Mouse (Mus musculus): ENCODE data around the gene Mypn.

Gene Mypn

GRCm38 (mm10) chr10:63155668-63156350 is 47.9 kb downstream of the Mypn start:
- DNase-seq (ENCODE audit: low spot score), result no peak

GRCm38 (mm10) chr10:63154726-63155125 is 49.0 kb downstream of the Mypn start:
- DNase-seq (ENCODE audit: low spot score), result no peak

- DNase-seq (ENCODE audit: low spot score), result no peak
These were observed 49.5 kb downstream of the Mypn start for GRCm38 (mm10) chr10:63154226-63154625.

GRCm38 (mm10) chr10:63153563-63153962 is 50.2 kb downstream of the Mypn start:
- DNase-seq (ENCODE audit: low spot score), result peak; percentile 42

GRCm38 (mm10) chr10:63152358-63152757 is 51.4 kb downstream of the Mypn start:
- DNase-seq (ENCODE audit: low spot score), result no peak

GRCm38 (mm10) chr10:63142660-63143059 is 61.1 kb downstream of the Mypn start:
- no peak for DNase-seq (ENCODE audit: low spot score)

GRCm38 (mm10) chr10:63136436-63136835 is 67.3 kb downstream of the Mypn start:
- DNase-seq (ENCODE audit: low spot score), result no peak

- DNase-seq (ENCODE audit: low spot score), result no peak
These were observed 68.1 kb downstream of the Mypn start for GRCm38 (mm10) chr10:63135680-63136079.

- DNase-seq (ENCODE audit: low spot score), result no peak
These were observed 70.4 kb downstream of the Mypn start for GRCm38 (mm10) chr10:63133326-63133725.

- no peak for DNase-seq (ENCODE audit: low spot score)
These were observed 71.4 kb downstream of the Mypn start for GRCm38 (mm10) chr10:63132356-63132755.

- no peak for DNase-seq (ENCODE audit: low spot score)
These were observed 73.3 kb downstream of the Mypn start for GRCm38 (mm10) chr10:63130500-63130899.

GRCm38 (mm10) chr10:63128256-63128655 is 75.5 kb downstream of the Mypn start:
- no peak for DNase-seq (ENCODE audit: low spot score)

GRCm38 (mm10) chr10:63127156-63127555 is 76.6 kb downstream of the Mypn start:
- no peak for DNase-seq (ENCODE audit: low spot score)

- DNase-seq (ENCODE audit: low spot score), result no peak
These were observed 77.6 kb downstream of the Mypn start for GRCm38 (mm10) chr10:63126116-63126515.

- no peak for DNase-seq (ENCODE audit: low spot score)
These were observed 78.4 kb downstream of the Mypn start for GRCm38 (mm10) chr10:63125343-63125742.

- DNase-seq (ENCODE audit: low spot score), result no peak
These were observed 79.7 kb downstream of the Mypn start for GRCm38 (mm10) chr10:63124016-63124415.

GRCm38 (mm10) chr10:63123141-63123540 is 80.6 kb downstream of the Mypn start:
- no peak for DNase-seq (ENCODE audit: low spot score)

GRCm38 (mm10) chr10:63122516-63122915 is 81.2 kb downstream of the Mypn start:
- DNase-seq (ENCODE audit: low spot score), result no peak

GRCm38 (mm10) chr10:63121961-63122360 is 81.8 kb downstream of the Mypn start:
- no peak for DNase-seq (ENCODE audit: low spot score)

- no peak for DNase-seq (ENCODE audit: low spot score)
These were observed 83.8 kb downstream of the Mypn start for GRCm38 (mm10) chr10:63119916-63120315.

- no peak for DNase-seq (ENCODE audit: low spot score)
These were observed 86.2 kb downstream of the Mypn start for GRCm38 (mm10) chr10:63117583-63117982.

GRCm38 (mm10) chr10:63116376-63116775 is 87.4 kb downstream of the Mypn start:
- DNase-seq (ENCODE audit: low spot score), result no peak

- no peak for DNase-seq (ENCODE audit: low spot score)
These were observed 87.9 kb downstream of the Mypn start for GRCm38 (mm10) chr10:63115881-63116280.

- DNase-seq (ENCODE audit: low spot score), result no peak
These were observed 89.9 kb downstream of the Mypn start for GRCm38 (mm10) chr10:63113716-63114360.

Data from MN1 (cell line).